Mouse (Mus musculus): ENCODE measurements around the gene Zscan21.
A peak's percentile ranks its signal among the peaks of the same experiment; 100 is the strongest.
"Not testable (repeated sequence)": the region's sequence is repeated elsewhere in the genome, so short reads cannot be mapped to it uniquely, and the experiment has no call there.

Gene Zscan21

DNA sequence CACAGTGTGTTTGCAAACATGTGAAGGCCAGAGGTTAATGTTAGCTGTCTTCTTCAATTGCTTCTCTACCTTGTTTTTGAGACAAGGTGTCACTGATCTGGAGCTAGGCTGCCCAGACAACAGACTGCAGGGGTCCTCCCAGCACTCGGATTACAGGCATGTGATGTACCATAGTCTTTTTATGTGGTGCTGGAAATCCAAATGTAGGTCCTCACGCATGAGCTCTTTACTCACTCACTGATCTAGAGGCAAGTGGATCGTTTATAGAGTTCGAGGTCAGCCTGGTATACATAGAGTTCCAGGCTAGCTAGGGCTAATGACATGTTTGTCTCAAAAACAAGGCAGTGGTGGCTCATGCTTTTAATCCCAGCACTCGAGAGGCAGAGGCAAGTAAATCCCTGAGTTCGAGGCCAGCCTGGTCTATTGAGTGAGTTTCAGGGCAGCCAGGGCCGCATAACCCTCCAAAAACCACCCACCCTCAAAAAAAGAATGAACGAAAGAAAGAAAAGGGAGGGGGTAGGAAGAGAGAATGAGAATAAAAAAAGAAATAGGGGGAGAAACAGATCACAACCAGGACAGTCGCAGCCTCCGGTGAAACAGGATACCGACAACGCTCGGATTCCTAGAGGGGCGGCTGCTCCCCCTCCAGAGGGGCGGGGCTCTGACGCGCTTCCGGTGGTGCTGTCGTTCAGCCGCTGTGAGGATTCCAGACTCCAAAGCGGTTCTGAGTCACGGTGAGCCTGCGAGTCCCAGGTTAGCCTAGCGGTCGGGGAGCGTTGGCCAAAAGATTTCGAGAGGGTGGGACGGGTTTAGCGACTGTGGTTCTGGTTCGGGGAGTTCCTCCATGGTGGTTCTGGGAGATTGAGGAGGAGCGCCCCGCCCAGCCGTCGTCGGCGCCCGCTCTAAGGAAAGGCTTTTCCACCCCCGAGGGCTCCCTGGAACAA is at the start of gene Zscan21:
Zscan21 (plus strand) TSS at position 649 of the 944 bp plus-strand sequence.
- peak; percentile 50 for DNase-seq (ENCODE audit: low spot score)

DNA sequence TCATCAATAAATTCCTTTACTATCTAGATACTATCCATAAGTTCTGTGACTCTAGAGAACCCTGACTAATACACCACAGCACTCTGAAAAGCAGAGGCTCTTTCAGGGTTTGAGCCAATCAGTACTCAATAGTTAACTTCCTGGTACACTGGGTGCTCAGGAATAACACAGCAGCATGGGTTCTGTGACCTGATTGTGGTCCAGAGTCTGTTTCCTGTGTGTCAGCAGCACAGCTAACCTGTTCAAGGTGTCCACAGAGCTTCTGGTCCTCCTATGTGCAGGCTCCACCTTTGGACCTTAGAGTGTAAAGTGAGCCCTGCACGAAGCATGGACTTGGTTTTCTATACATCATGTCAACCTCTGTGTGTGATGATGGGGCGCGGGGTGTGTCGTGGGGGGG is 42.9 kb upstream of the Zscan21 start:
- DNase-seq (ENCODE audit: low spot score): no peak

DNA sequence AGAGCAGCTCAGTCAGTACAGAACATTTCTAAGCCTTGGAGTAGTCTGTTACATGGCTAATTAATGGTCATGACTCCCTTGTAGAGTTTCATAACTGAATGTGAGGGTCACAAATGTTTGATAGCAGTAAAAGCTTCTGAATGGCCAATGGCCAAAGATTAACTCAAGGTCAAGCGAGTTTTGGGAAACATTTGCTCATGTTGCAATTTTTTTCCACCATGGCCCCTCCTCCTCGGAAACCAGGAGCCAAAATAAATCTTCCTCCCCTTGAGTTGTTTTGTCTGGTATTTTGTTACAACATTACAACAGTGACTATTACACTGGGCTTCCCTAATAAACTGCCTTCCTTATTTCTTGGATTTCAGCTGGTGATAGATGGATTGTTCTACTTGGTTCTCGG is 41.0 kb upstream of the Zscan21 start:
- no peak for DNase-seq (ENCODE audit: low spot score)

- no peak for DNase-seq (ENCODE audit: low spot score)
These were observed 40.6 kb upstream of the Zscan21 start for GRCm38 (mm10) chr5:138076148-138076547.

DNA sequence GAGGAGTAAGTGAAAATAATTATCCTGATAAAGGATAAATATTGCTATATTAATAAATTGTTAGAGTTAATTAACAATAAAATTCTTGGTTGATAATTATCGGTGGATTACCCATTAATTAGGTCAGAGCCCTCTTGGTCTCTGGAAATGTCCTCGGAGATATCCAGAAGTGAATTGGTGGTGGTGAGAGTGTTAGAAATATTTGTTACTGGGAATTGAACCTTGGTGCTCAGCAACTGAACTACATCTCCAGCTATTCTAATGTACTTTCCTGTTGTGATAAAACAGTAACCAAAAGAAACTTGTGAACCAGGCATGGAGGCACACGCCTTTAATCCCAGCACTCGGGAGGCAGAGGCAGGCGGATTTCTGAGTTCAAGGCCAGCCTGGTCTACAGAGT is 36.2 kb upstream of the Zscan21 start:
- DNase-seq (ENCODE audit: low spot score): no peak

DNA sequence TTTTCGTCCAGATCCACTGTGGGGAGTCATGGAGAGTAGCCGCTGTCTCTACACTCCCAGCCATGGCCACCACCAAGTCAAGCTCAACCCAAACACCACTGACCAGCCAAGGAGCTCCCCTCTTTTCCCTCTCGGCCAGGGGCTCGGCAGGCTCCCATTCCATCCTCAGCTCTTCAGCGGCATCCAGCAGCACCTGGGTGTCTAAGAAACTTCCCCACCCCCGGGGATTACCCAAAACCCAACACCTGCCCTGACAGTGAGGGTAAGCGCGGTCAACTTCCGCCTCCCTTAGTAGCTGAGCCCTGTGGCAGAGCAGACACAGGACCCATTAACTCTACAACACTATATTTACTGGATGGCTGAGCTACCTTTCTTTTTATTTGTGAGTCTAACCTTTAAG is 35.3 kb upstream of the Zscan21 start:
- DNase-seq (ENCODE audit: low spot score): no peak

DNA sequence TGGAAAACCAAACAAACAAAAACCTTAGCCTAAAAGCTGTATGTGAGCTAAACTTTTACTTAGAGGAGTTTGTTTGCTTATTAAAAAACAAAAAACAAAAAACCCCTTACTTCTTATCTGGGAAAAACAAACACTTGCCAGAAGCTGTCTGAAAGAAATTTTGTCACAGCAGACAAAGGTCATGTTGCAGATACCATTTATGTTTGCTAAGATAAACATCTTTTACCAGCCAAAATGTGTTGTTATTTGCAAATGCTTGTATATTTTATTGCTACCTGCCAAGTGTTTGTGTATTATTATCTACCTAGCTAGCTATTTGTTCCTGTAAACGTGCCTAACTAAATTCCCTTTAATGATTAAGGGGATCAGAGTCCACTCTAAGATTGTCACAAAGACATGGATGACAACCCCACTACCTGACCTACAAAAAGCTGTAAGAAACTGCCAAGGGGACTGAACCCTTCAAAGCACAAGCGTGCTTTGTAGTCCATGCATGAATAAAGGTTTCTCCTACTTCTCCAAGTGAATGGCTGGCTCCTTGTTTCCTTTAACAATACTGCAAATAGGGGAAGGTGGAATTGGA is 33.3 kb upstream of the Zscan21 start:
- DNase-seq (ENCODE audit: low spot score): no peak

DNA sequence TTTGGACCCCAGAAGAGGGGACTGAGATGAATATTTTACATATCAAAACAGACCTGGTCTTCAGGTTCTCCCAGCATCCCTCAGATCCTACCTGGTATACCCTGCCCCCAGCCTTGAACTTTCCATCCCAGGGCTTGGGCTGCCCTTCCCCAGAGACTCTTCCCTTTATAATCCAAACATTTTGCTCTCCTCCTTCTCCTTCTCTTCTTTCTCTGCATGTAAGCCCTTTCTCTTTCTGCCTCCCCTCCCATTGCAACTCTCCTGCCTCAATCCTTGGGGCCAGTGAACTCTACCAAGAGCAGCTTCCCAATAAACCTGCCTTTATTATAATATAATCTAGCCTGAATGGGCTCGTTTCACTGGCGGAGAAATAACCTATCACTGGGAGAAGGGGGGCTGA is 32.8 kb upstream of the Zscan21 start:
- no peak for DNase-seq (ENCODE audit: low spot score)

DNA sequence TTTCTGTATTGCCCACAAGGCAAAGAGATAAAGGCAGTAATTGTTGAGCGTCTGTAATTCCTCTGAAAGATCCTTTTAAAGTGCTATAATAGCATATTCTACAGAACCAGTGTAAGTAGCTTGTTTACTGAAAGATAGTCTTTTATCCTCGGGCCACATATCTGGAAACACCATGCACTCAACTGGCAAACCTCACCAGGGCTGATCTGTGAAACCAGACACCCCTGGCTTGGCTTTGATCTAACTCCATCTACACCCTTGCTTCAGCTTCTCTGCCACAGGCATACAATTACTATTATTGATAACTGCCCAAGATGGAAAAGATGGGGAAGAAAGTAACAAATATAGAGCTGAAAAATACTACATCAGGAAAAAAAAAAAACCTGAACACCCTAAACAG is 32.2 kb upstream of the Zscan21 start:
- no peak for DNase-seq (ENCODE audit: low spot score)

DNA sequence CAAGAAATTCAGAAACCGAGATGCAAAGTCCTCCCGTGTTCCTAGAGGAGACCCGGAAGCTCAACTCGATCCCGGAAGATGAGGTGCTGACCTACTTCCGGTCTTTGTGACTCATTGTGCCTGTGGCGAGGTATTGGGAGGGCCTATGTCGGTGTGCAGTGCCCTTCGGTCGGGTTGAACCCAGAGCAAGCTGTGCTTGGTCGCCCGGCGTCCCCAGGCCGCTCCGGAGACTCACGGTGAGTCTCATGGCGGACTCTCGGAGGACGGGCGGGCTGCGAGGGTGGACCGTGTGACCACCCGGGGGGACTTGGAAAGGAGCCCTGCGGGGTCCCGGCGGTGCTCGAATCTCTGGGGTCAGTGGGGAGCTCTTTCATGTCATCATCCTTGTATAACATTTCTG is 31.7 kb upstream of the Zscan21 start, which contains the start of gene Zkscan1:
Zkscan1 (plus strand) TSS at position 89 of the 400 bp plus-strand sequence.
- peak; percentile 50 for DNase-seq (ENCODE audit: low spot score)

GRCm38 (mm10) chr5:138085421-138085911 is 31.2 kb upstream of the Zscan21 start:
- no peak for DNase-seq (ENCODE audit: low spot score)

DNA sequence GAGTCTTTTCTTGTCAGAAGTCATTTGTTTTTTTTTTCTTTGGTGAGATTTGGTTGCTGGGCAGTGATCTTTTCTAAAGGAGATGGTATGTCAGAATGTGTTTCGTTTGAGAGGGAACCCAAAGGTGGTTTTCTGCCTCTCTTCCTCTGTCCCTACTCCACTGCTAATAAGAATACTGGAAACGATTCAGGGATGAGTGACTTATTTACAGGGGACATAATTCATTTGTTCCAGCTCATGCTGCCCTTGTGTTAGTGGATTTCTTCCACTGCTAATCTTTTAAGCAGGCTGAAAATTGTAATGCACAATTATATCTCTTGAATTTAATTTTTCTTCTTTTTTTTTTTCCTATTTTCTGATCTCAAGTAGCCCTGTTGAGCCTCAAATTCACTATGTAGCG is 29.9 kb upstream of the Zscan21 start:
- no peak for DNase-seq (ENCODE audit: low spot score)

DNA sequence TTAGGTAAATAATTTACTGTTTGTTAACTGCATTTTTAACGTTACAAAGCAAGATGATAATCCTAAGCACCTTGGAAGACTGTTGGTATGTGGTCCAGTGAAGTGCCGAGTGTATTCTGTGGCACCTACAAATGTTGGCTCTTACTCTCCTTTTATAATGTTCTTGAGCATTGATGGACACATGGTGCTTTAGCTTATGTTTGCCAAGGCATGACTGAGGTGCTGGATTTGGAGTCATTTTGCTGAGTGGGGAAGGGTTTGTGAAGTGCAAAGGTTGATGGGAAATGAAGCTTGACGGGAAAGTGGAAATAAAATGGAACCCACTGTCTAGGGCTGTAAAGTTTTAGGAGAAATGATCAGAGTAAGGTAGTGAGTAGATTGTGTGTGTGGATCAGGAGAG is 28.3 kb upstream of the Zscan21 start:
- DNase-seq (ENCODE audit: low spot score): no peak

GRCm38 (mm10) chr5:138089108-138089551 is 27.6 kb upstream of the Zscan21 start:
- DNase-seq (ENCODE audit: low spot score): no peak

DNA sequence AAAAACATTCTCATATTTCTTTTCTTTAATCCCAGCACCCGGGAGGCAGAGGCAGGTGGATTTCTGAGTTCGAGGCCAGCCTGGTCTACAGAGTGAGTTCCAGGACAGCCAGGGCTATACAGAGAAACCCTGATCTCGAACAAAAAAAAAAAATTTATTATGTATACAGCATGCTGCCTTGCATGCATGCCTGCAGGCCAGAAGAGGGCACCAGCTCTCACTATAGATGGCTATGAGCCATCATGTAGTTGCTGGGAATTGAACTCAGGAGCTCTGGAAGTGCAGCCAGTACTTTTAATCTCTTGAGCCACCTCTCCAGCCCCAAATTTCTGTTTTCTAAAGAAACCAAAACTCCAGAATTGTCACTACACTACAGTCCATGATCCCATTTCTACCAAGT is 26.4 kb upstream of the Zscan21 start:
- DNase-seq (ENCODE audit: low spot score): no peak

- no peak for DNase-seq (ENCODE audit: low spot score)
These were observed 26.0 kb upstream of the Zscan21 start for GRCm38 (mm10) chr5:138090737-138091136.

GRCm38 (mm10) chr5:138092771-138093170 is 23.9 kb upstream of the Zscan21 start:
- no peak for DNase-seq (ENCODE audit: low spot score)

DNA sequence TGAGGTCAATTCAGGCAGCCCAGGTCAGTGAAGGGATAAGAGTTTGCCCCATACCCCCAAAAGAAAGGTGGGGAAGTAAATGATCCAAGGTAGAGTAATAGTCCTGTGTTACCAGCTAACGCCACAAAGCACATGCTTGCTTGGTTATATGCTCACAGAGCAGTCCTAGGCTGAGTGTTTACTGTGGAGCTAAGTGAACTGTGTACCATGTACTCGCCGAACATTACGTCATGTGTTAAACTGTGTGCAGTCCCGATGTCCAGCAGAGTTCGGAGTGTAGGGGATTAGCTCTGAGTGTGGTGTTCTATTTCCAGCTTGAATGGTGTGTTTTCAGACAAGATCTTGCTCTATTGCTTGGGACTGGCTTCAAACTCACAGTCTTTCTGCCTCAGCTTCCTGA is 22.2 kb upstream of the Zscan21 start:
- DNase-seq (ENCODE audit: low spot score): no peak

- DNase-seq (ENCODE audit: low spot score): no peak
These were observed 11.7 kb upstream of the Zscan21 start for GRCm38 (mm10) chr5:138104976-138105375.

GRCm38 (mm10) chr5:138107130-138107529 is 9.6 kb upstream of the Zscan21 start:
- DNase-seq (ENCODE audit: low spot score): no peak

DNA sequence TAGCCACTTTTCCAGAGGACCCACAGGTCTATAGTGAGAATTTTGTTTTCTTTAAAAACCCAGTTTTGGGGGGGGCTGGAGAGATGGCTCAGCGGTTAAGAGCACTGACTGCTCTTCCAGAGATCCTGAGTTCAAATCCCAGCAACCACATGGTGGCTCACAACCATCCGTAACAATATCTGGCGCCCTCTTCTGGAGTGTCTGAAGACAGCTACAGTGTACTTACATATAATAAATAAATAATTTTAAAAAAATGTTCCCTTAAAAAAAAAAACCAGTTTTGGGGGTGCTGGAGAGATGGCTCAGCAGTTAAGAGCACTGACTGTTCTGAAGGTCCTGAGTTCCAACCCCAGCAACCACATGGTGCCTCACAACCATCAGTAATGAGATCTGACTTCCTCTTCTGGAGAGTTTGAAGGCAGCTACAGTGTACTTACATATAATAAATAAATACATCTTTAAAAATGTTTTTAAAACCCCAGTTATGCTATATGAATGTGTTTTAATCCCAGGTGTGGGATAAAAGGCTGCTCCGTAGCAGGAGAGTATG is 6.8 kb upstream of the Zscan21 start:
- not testable (repeated sequence) for DNase-seq (ENCODE audit: low spot score)

- DNase-seq (ENCODE audit: low spot score): no peak
These were observed 704 bp downstream of the Zscan21 start for GRCm38 (mm10) chr5:138117199-138118015.
